Mouse (Mus musculus) heart, postnatal 0 days (tissue): ENCODE results near the gene Ghitm.

ENCODE experiments used
- CTCF ChIP-seq: IDR thresholded peaks from 2 replicates; pipeline ENCODE4 v1.5.1; 2016; ENCODE audit warnings: antibody characterized with exemption, control low read depth, low read depth
- EP300 ChIP-seq: IDR thresholded peaks from 2 replicates; pipeline ENCODE4 v1.6.1; 2016; ENCODE audit warnings: antibody characterized with exemption, low read depth

DNA sequence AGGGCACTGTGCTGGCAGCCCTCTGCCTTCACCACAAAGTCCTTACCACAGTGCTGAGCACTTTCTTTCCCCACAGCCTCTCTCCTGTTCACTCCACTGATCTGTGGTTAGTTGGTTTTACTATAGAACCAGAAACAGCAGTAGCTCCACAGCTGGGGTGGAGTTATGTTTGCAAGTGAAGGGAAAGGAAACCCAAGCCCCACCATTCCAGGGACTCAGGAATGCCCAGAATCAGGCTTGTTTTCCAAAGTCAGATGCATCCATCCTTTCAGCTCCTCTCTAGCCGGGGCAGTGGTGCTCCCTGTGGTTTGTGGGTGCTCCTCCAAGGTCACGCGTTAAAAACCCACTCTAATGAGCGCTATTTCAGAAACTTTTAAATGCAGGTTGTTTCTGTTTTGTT, 39.5 kb downstream of the Ghitm start:
- TF ChIP-seq EP300 (no peak), CTCF (no peak)
